Mouse (Mus musculus) lung, postnatal 0 days (tissue): Measurements from ENCODE around the gene Tnp1.

Source experiments
- CTCF ChIP-seq: IDR thresholded peaks from 2 replicates; pipeline ENCODE4 v1.5.1; 2016; ENCODE audit warnings: antibody characterized with exemption, mild to moderate bottlenecking
- EP300 ChIP-seq: IDR thresholded peaks from 2 replicates; pipeline ENCODE4 v1.6.1; 2016; ENCODE audit warnings: antibody characterized with exemption, mild to moderate bottlenecking, control low read depth

DNA sequence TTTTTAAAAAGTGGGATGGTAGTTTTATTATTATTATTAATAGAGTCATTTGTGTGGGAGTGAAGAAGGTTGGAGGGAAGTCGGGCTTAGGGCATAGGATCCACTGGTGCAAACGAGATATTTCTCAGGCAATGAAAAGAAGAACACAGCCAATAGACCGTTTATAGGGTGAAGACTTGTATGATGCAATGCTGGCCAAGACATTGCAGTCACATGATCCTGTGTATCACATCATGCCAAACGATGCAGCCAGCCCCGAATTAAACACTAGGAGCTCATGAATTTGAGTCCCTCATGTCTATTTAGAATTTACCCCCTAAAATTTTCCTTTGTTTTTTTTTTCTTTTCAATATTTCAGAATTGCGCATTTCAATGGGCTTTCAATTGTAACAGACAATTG lies 13.0 kb upstream of the Tnp1 start:
- TF ChIP-seq CTCF (no peak), EP300 (no peak)
